Comparison of ENCODE assay signal across 24 mouse cellular contexts in genomic region chr7:29495880-29496279, GRCm38 (mm10). TPM values are rescaled to one million over a fixed set of nuclear protein-coding genes. Genes with fewer than 3 reads are reported as not detected.
DNase-seq lines count a peak whose midpoint lies in the region; ATAC-seq and TF ChIP-seq lines count a peak whose summit lies in the region.
"Had no signal": no experiment of that assay in that cellular context is flagged by ENCODE, and none has a peak within 500 bp of the region (broad histone marks: within the 10 kb centered on the region; RNA-seq: fewer than 3 reads in every experiment).

No protein-coding gene starts in this region.

- WGBS in lung, postnatal 0 days = 42% methylated on average over 4 of the region's 4 CpGs
- WGBS in intestine, postnatal 0 days = 36% methylated on average over 4 of the region's 4 CpGs
- WGBS in midbrain, embryonic 15.5 days = 58% methylated on average over 4 of the region's 4 CpGs
- WGBS in kidney, embryonic 14.5 days = 82% methylated on average over 4 of the region's 4 CpGs

- peak; percentile 27 for DNase-seq in adrenal gland, adult 2 months
- no peak for DNase-seq in adrenal gland, postnatal 4 days (ENCODE audit: low spot score in 2 of 2)
- peak; percentile 55 for DNase-seq in lung, postnatal 0 days (ENCODE audit: low spot score)
- no peak for DNase-seq in lung, postnatal 10 days
- DNase-seq: adrenal gland, adult 8-10 months; cerebellum, adult 8-10 months; cerebellum, postnatal 36 days; embryo, embryonic 11 days; gastrocnemius, postnatal 10 days; heart, postnatal 4 days; kidney, adult 11 months; lung, embryonic 14.5 days; right cerebral cortex, postnatal 25 days; thymus, postnatal 14 days had no signal

- H3K4me1 ChIP-seq in lung, postnatal 0 days (ENCODE audit: insufficient read depth, low read depth, low read length) = peaks cover 6% of the 10 kb centered on the region; the same call in 1 of the 2 replicates
- peaks cover 16% of the 10 kb centered on the region for H3K4me1 ChIP-seq in intestine, postnatal 0 days (replicated peaks; ENCODE audit: control insufficient read depth, insufficient read depth, low read length)
- H3K4me1 ChIP-seq in midbrain, embryonic 15.5 days = peaks cover 12% of the 10 kb centered on the region
- 0 out of 2 replicates have a peak, but pooled peaks cover 6% of the 10 kb centered on the region for H3K4me1 ChIP-seq in kidney, embryonic 14.5 days (ENCODE audit: control insufficient read depth, insufficient read depth, low read length)

- no peaks in the 10 kb centered on the region for H3K9me3 ChIP-seq in lung, postnatal 0 days (ENCODE audit: low read length)
- no peaks in the 10 kb centered on the region for H3K9me3 ChIP-seq in intestine, postnatal 0 days (ENCODE audit: control insufficient read depth)
- H3K9me3 ChIP-seq in midbrain, embryonic 15.5 days = no peaks in the 10 kb centered on the region
- no peaks in the 10 kb centered on the region for H3K9me3 ChIP-seq in kidney, embryonic 14.5 days (ENCODE audit: control insufficient read depth, low read length)
- H3K9me3 ChIP-seq: embryonic facial prominence, embryonic 15.5 days; heart, embryonic 10.5 days; neural tube, embryonic 13.5 days had no signal

- H3K4me3 ChIP-seq in lung, postnatal 0 days (ENCODE audit: low read depth, low read length) = no peak overlapping the region
- no peak overlapping the region for H3K4me3 ChIP-seq in intestine, postnatal 0 days (ENCODE audit: low read depth, low read length)
- H3K4me3 ChIP-seq in midbrain, embryonic 15.5 days = no peak overlapping the region
- no peak overlapping the region for H3K4me3 ChIP-seq in kidney, embryonic 14.5 days (ENCODE audit: low read length)
- H3K4me3 ChIP-seq: embryonic facial prominence, embryonic 15.5 days; heart, embryonic 10.5 days; neural tube, embryonic 13.5 days had no signal

- H3K4me2 ChIP-seq in lung, postnatal 0 days (replicated peaks; ENCODE audit: low read depth, low read length) = no peak overlapping the region
- H3K4me2 ChIP-seq in intestine, postnatal 0 days (replicated peaks; ENCODE audit: low read depth) = peak overlapping the region; percentile 37; the same call in 1 of the 2 replicates
- no peak overlapping the region for H3K4me2 ChIP-seq in midbrain, embryonic 15.5 days
- H3K4me2 ChIP-seq in kidney, embryonic 14.5 days (replicated peaks; ENCODE audit: low read depth, low read length) = no peak overlapping the region
- H3K4me2 ChIP-seq: embryonic facial prominence, embryonic 15.5 days; liver, embryonic 11.5 days; lung, embryonic 14.5 days; neural tube, embryonic 13.5 days had no signal

- no peaks in the 10 kb centered on the region for H3K27me3 ChIP-seq in lung, postnatal 0 days (replicated peaks; ENCODE audit: insufficient read depth, low read length)
- H3K27me3 ChIP-seq in intestine, postnatal 0 days (replicated peaks; ENCODE audit: control insufficient read depth, insufficient read depth, low read length) = no peaks in the 10 kb centered on the region
- 0 out of 2 replicates have a peak, but pooled peaks cover 2% of the 10 kb centered on the region for H3K27me3 ChIP-seq in midbrain, embryonic 15.5 days (replicated peaks)
- no peaks in the 10 kb centered on the region for H3K27me3 ChIP-seq in kidney, embryonic 14.5 days (ENCODE audit: control insufficient read depth, insufficient read depth, low read length)
- H3K27me3 ChIP-seq: embryonic facial prominence, embryonic 15.5 days; neural tube, embryonic 13.5 days had no signal

- H3K9ac ChIP-seq in lung, postnatal 0 days (replicated peaks; ENCODE audit: low read depth) = no peak overlapping the region
- H3K9ac ChIP-seq in intestine, postnatal 0 days (ENCODE audit: low read depth, low read length) = no peak overlapping the region
- no peak overlapping the region for H3K9ac ChIP-seq in midbrain, embryonic 15.5 days
- no peak overlapping the region for H3K9ac ChIP-seq in kidney, embryonic 14.5 days (ENCODE audit: low read depth, low read length)
- H3K9ac ChIP-seq: embryonic facial prominence, embryonic 15.5 days; lung, embryonic 14.5 days; neural tube, embryonic 13.5 days had no signal

- no peak for TF ChIP-seq CTCF in lung, postnatal 0 days (IDR thresholded peaks at IDR 0.05)
- TF ChIP-seq CTCF in intestine, postnatal 0 days (IDR thresholded peaks at IDR 0.05; ENCODE audit: low read depth) = no peak

- no peak; the same call in 1 of the 2 replicates for TF ChIP-seq EP300 in lung, postnatal 0 days (IDR thresholded peaks at IDR 0.05)

- H3K36me3 ChIP-seq in lung, postnatal 0 days (ENCODE audit: insufficient read depth, low read length) = no peaks in the 10 kb centered on the region
- 0 out of 2 replicates have a peak, but pooled peaks cover 9% of the 10 kb centered on the region for H3K36me3 ChIP-seq in intestine, postnatal 0 days (ENCODE audit: control insufficient read depth, insufficient read depth)
- no peaks in the 10 kb centered on the region for H3K36me3 ChIP-seq in midbrain, embryonic 15.5 days (replicated peaks)
- no peaks in the 10 kb centered on the region for H3K36me3 ChIP-seq in kidney, embryonic 14.5 days (ENCODE audit: control insufficient read depth, insufficient read depth, low read length)
- H3K36me3 ChIP-seq: embryonic facial prominence, embryonic 15.5 days; heart, embryonic 10.5 days had no signal

- ATAC-seq in lung, postnatal 0 days = peak; percentile 66
- ATAC-seq in intestine, postnatal 0 days = peak; percentile 23
- 0 out of 2 replicates have a peak, but pooled peaks have one; percentile 24 for ATAC-seq in midbrain, embryonic 15.5 days (replicated peaks)
- ATAC-seq in kidney, embryonic 14.5 days (ENCODE audit: low FRiP score, low TSS enrichment) = no peak
- ATAC-seq in megakaryocyte progenitor cell, adult 5-6 weeks (replicated peaks; ENCODE audit: poor library complexity) = no peak
- ATAC-seq: forebrain, embryonic 16.5 days; hindbrain, embryonic 16.5 days had no signal

- H3K27ac ChIP-seq in lung, postnatal 0 days (ENCODE audit: low read length) = peak overlapping the region; percentile 77
- peak overlapping the region; percentile 76 for H3K27ac ChIP-seq in intestine, postnatal 0 days (ENCODE audit: low read depth, low read length)
- H3K27ac ChIP-seq in midbrain, embryonic 15.5 days = no peak overlapping the region
- H3K27ac ChIP-seq in kidney, embryonic 14.5 days (ENCODE audit: low read depth, low read length) = no peak overlapping the region
- H3K27ac ChIP-seq: embryonic facial prominence, embryonic 15.5 days; heart, embryonic 10.5 days; neural tube, embryonic 13.5 days had no signal

RNA-seq across cellular contexts. Expression of gene Sipa1l3, which starts 22.6 kb away (rescaled TPM):
- 10 to 100 TPM; 27.1 to 57.8 TPM for total RNA-seq in adrenal gland, adult 2 months (2021)
- 69.8 and 77.7 TPM in 2 replicates for polyA plus RNA-seq in adrenal gland, adult 2 months (2012; rRNA removed)
- total RNA-seq in adrenal gland, postnatal 4 days (2021) = 10 to 100 TPM; 67.4 to 86.4 TPM
- polyA plus RNA-seq in lung, postnatal 0 days (2015; fragmentation: Nextera tagmentation; extraction: Ambion mirVana) = 17.7 and 18.5 TPM in 2 replicates
- polyA plus RNA-seq in intestine, postnatal 0 days (2015; fragmentation: Nextera tagmentation; extraction: Ambion mirVana) = 22.0 and 25.6 TPM in 2 replicates
- polyA plus RNA-seq in midbrain, embryonic 15.5 days (2015; fragmentation: Nextera tagmentation; extraction: Ambion mirVana) = 19.0 and 22.4 TPM in 2 replicates
- 9.5 and 17.4 TPM in 2 replicates for polyA plus RNA-seq in kidney, embryonic 14.5 days (2014; fragmentation: Nextera tagmentation; extraction: Ambion mirVana)
- total RNA-seq in megakaryocyte progenitor cell, adult 5-6 weeks (2015) = 28.2 and 34.2 TPM in 2 replicates
- 5.4 and 8.3 TPM in 2 replicates for total RNA-seq in megakaryocyte progenitor cell, adult 5-6 weeks (2017)

Comparison
In these comparisons a context has a peak if more than half of its experiments do, and no peak if none do; other contexts are left out.
1. DNase-seq: peak in adrenal gland, adult 2 months (single experiment) and lung, postnatal 0 days (single experiment); none in adrenal gland, postnatal 4 days (0 of 2) and lung, postnatal 10 days (single experiment).
2. ATAC-seq: peak in lung, postnatal 0 days (single experiment), intestine, postnatal 0 days (single experiment) and midbrain, embryonic 15.5 days (single experiment); none in kidney, embryonic 14.5 days (single experiment) and megakaryocyte progenitor cell, adult 5-6 weeks (single experiment).
3. H3K27ac ChIP-seq: peak in lung, postnatal 0 days (single experiment) and intestine, postnatal 0 days (single experiment); none in midbrain, embryonic 15.5 days (single experiment) and kidney, embryonic 14.5 days (single experiment).